Mouse (Mus musculus) kidney, postnatal 36 days (tissue): ENCODE measurements around the gene Tdp2.

Source experiments
- DNase-seq, 2 experiments: peaks; one replicate each; pipeline ENCODE4 v3.0.0; 2021 to 2022; ENCODE audit warnings: mixed read lengths in 2 of 2

Gene Tdp2

GRCm38 (mm10) chr13:24831353-24832130, at the start of gene Tdp2, which contains the start of gene Acot13:
Tdp2 (plus strand) TSS chr13:24831679.
Acot13 (minus strand) TSS chr13:24831540.
- DNase-seq = peak; percentile 97 to 98

GRCm38 (mm10) chr13:24781916-24782315, 49.6 kb upstream of the Tdp2 start:
- DNase-seq = peak in 1 of 2 experiments; percentile 28

GRCm38 (mm10) chr13:24786014-24786490, 45.4 kb upstream of the Tdp2 start:
- peak; percentile 70 to 78 for DNase-seq

- no peak for DNase-seq
These were observed 44.0 kb upstream of the Tdp2 start for GRCm38 (mm10) chr13:24787477-24787876.

GRCm38 (mm10) chr13:24791349-24791748, 40.1 kb upstream of the Tdp2 start:
- DNase-seq = no peak

- DNase-seq = no peak
These were observed 39.0 kb upstream of the Tdp2 start for GRCm38 (mm10) chr13:24792411-24793045.

GRCm38 (mm10) chr13:24798686-24799085, 32.8 kb upstream of the Tdp2 start:
- no peak for DNase-seq

- no peak for DNase-seq
These were observed 32.1 kb upstream of the Tdp2 start for GRCm38 (mm10) chr13:24799378-24799777.

- peak; percentile 45 to 53 for DNase-seq
These were observed 31.4 kb upstream of the Tdp2 start for GRCm38 (mm10) chr13:24799925-24800673.

- peak; percentile 98 to 99 for DNase-seq
These were observed 30.7 kb upstream of the Tdp2 start for GRCm38 (mm10) chr13:24800674-24801307.

- peak in 1 of 2 experiments; percentile 63 for DNase-seq
These were observed 30.1 kb upstream of the Tdp2 start, which contains the start of gene BC005537 for GRCm38 (mm10) chr13:24801308-24801921. BC005537 (plus strand) TSS chr13:24801657.

- peak in 1 of 2 experiments; percentile 37 for DNase-seq
These were observed 29.3 kb upstream of the Tdp2 start for GRCm38 (mm10) chr13:24802131-24802691.

- no peak for DNase-seq
These were observed 28.3 kb upstream of the Tdp2 start for GRCm38 (mm10) chr13:24803196-24803595.

GRCm38 (mm10) chr13:24806079-24806478, 25.4 kb upstream of the Tdp2 start:
- DNase-seq = peak; percentile 64 to 75

- no peak for DNase-seq
These were observed 19.0 kb upstream of the Tdp2 start for GRCm38 (mm10) chr13:24812521-24812920.

GRCm38 (mm10) chr13:24814616-24815015, 16.9 kb upstream of the Tdp2 start:
- peak in 1 of 2 experiments; percentile 50 for DNase-seq

- peak; percentile 68 to 69 for DNase-seq
These were observed 15.1 kb upstream of the Tdp2 start for GRCm38 (mm10) chr13:24816125-24817092.

- DNase-seq = peak; percentile 37 to 50
These were observed 11.5 kb upstream of the Tdp2 start for GRCm38 (mm10) chr13:24819931-24820330.

- DNase-seq = no peak
These were observed 8.7 kb upstream of the Tdp2 start for GRCm38 (mm10) chr13:24822663-24823343.

GRCm38 (mm10) chr13:24824647-24825046, 6.8 kb upstream of the Tdp2 start:
- no peak for DNase-seq
